Mouse (Mus musculus) intestine, embryonic 14.5 days (tissue): ENCODE measurements around the gene Pi4k2b. TPM values are rescaled to one million over a fixed set of nuclear protein-coding genes. Genes with fewer than 3 reads are reported as not detected.

ENCODE experiments used
- ATAC-seq: fragments of 200-750 bp; cut with Nextera tagmentation; replicated peaks from 2 replicates; pipeline ENCODE4 v1.8.0; 2017; ENCODE audit warnings: low read depth, moderate number of reproducible peaks, moderate TSS enrichment, moderate library complexity; ENCODE audit not compliant: low FRiP score, low TSS enrichment
- DNase-seq: peaks from one replicate; pipeline ENCODE4 v3.0.0-alpha.2; 2018; ENCODE audit warnings: low spot score
- H3K27ac ChIP-seq: fragments of 300-500 bp; sonication (generic); 2 replicates; pipeline ENCODE4 v1.5.1; 2014; ENCODE audit warnings: low read depth, mild to moderate bottlenecking, control low read depth
- H3K27me3 ChIP-seq: fragments of 300-500 bp; sonication (generic); replicated peaks from 2 replicates; pipeline ENCODE4 v1.6.1; 2014; ENCODE audit warnings: low read length, control low read depth; ENCODE audit not compliant: control insufficient read depth, insufficient read depth
- H3K36me3 ChIP-seq: fragments of 300-500 bp; sonication (generic); 2 replicates; pipeline ENCODE4 v1.6.1; 2014; ENCODE audit warnings: low read length, control low read depth; ENCODE audit not compliant: control insufficient read depth, insufficient read depth
- H3K4me1 ChIP-seq: fragments of 300-500 bp; sonication (generic); replicated peaks from 2 replicates; pipeline ENCODE4 v1.6.1; 2014; ENCODE audit warnings: low read length, control low read depth, mixed read lengths; ENCODE audit not compliant: control insufficient read depth, insufficient read depth
- H3K4me2 ChIP-seq: fragments of 300-500 bp; sonication (generic); 2 replicates; pipeline ENCODE4 v1.6.1; 2014; ENCODE audit warnings: low read length
- H3K4me3 ChIP-seq: fragments of 300-500 bp; sonication (generic); 2 replicates; pipeline ENCODE4 v1.5.1; 2014; ENCODE audit warnings: low read depth, low read length, control low read depth, mixed read lengths
- H3K9ac ChIP-seq: fragments of 300-500 bp; sonication (generic); 2 replicates; pipeline ENCODE4 v1.6.1; 2014; ENCODE audit warnings: mild to moderate bottlenecking, low read length
- H3K9me3 ChIP-seq: fragments of 300-500 bp; sonication (generic); 2 replicates; pipeline ENCODE4 v1.6.1; 2016; ENCODE audit warnings: low read length, control low read depth; ENCODE audit not compliant: control insufficient read depth
- WGBS: fragments of 180-500 bp; shearing (Covaris S2); extraction: QIAGEN DNeasy Blood & Tissue Kit; methylation state at CpG from one replicate; pipeline ENCODE4 v1.1.7; 2014; 5-methylcytosine and 5-hydroxymethylcytosine counted together
- polyA plus RNA-seq: library from polyadenylated mRNA; unstranded; fragments of >200 nt; fragmentation: Nextera tagmentation; extraction: Ambion mirVana; gene quantifications from 2 replicates; pipeline ENCODE4 v1.2.1, GENCODE M21; 2014

Gene Pi4k2b
- polyA plus RNA-seq, 1 experiment from 2014 or later, result 21.5 TPM

DNA sequence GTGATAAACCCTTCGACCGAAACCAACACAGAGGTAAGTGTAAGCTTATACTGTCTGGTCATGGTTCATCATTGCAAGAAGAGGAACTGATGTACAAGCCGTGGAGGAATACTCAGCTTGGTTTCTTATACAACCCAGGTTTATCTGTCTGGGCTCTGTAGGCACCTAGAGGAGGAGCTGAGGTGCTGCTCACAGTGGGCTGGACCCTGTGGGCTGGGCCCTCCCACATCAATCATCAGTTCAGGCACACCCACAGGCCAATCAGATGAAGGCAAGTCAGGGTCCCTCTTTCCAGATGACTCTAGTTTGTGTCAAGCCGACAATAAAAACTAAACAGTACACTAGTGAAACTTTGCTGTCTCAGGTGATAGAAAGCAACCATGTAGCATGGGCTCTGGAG, 8.6 kb upstream of the Pi4k2b start:
- no peak for DNase-seq
- Histone ChIP-seq H3K4me3 (no peak overlapping the region), H3K27ac (no peak overlapping the region), H3K4me2 (no peak overlapping the region), H3K4me1 (no peaks in the 10 kb centered on the region), H3K9ac (no peak overlapping the region), H3K27me3 (no peaks in the 10 kb centered on the region), H3K36me3 (no peaks in the 10 kb centered on the region), H3K9me3 (no peaks in the 10 kb centered on the region)
- WGBS, result 68% methylated on average over 4 of the region's 4 CpGs
- no peak for ATAC-seq

DNA sequence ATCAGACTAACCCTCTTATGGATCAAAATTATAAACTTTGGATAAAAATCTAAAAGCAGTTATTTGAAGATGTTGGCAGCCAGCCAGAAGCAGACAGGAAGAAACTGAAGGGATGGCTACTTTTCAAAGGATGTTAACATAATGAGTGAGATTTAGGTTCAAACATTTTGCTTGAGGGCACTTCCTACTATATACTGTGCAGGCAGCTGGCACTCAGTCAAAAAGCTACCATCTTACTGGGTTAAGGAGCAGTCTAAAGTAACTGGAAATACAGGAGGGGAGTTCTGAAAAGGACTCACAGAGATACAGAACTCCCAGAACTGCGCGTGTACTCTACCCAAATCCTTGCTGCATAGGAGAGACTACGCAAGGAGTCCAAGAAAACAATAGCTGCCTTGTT, 5.3 kb upstream of the Pi4k2b start:
- 70% methylated on average over 3 of the region's 3 CpGs for WGBS
- H3K9me3 ChIP-seq, result no peaks in the 10 kb centered on the region
- no peak overlapping the region for H3K4me2 ChIP-seq
- H3K27me3 ChIP-seq, result no peaks in the 10 kb centered on the region
- H3K9ac ChIP-seq, result no peak overlapping the region
- no peaks in the 10 kb centered on the region for H3K36me3 ChIP-seq
- no peaks in the 10 kb centered on the region for H3K4me1 ChIP-seq
- DNase-seq (no peak), ATAC-seq (no peak)
- H3K27ac ChIP-seq, result no peak overlapping the region
- no peak overlapping the region for H3K4me3 ChIP-seq

DNA sequence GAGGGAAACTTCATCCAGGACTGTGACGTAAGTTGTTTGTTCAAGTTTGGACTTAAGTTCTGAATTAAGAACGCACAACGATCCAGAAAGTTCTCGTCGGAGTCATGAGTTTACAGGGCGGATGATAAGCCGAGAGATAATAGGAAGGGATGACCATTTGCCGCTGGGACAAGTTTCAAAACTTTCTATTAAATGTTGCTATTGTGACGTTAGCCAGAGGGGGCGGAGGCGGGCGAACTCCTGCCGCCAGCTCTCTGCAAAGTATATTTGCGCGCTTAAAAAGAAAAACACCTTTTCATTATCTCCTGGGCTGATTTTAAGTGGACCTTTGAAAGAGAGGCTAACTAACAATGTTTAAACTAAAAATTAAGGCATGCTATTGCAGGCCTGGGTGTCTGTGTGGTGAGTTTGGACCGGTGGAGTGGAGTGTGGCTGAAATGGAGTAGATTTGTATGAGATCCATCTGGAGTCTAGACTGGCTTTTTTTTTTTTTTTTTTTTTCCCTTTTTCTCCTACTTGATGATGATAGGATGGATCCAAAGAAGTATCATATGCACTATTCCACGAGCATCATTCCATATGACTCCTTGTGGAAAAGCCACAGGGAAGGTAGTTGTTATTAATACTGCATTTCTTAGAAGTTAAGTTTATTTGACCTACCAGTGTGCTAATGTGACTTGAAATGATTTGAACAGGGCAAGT, 889 bp downstream of the Pi4k2b start:
- H3K4me2 ChIP-seq, result peak overlapping the region; percentile 49
- no peaks in the 10 kb centered on the region for H3K36me3 ChIP-seq
- ATAC-seq (peak; percentile 47; the same call in 1 of the 2 replicates), DNase-seq (peak; percentile 81)
- H3K4me3 ChIP-seq, result peak overlapping the region; percentile 49
- H3K9me3 ChIP-seq, result no peaks in the 10 kb centered on the region
- peak overlapping the region; percentile 74 for H3K9ac ChIP-seq
- 1% methylated on average over 17 of the region's 17 CpGs for WGBS
- peaks cover 8% of the 10 kb centered on the region for H3K4me1 ChIP-seq
- H3K27ac ChIP-seq, result peak overlapping the region; percentile 79; the same call in 1 of the 2 replicates
- H3K27me3 ChIP-seq, result no peaks in the 10 kb centered on the region

DNA sequence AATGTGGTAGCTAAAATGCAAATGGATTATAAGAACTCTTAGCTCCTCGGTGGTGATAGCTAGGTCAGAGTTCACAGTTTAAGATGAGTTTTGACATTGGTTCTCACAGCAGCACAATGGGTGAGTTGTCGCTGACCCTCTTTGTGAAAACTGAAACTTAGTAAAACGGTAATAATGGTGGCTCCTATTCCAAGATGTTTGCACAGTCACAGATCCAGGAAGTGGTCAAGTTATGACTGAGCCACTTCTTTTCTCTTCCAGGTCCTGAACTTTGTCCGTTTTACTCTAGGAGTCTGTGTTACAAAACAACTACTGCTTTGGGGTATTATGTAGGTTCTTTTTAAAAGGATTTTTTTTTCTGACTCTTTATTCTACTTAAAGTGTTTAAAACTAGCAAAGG, 1.9 kb downstream of the Pi4k2b start:
- peaks cover 8% of the 10 kb centered on the region for H3K4me1 ChIP-seq
- H3K9ac ChIP-seq, result no peak overlapping the region
- no peak for DNase-seq
- no peak overlapping the region for H3K27ac ChIP-seq
- no peaks in the 10 kb centered on the region for H3K36me3 ChIP-seq
- H3K27me3 ChIP-seq, result no peaks in the 10 kb centered on the region
- 0 out of 2 replicates have a peak overlapping the region, but pooled peaks have one; percentile 49 for H3K4me3 ChIP-seq
- no peaks in the 10 kb centered on the region for H3K9me3 ChIP-seq
- no peak for ATAC-seq
- 52% methylated on average over 4 of the region's 4 CpGs for WGBS
- peak overlapping the region; percentile 49 for H3K4me2 ChIP-seq

DNA sequence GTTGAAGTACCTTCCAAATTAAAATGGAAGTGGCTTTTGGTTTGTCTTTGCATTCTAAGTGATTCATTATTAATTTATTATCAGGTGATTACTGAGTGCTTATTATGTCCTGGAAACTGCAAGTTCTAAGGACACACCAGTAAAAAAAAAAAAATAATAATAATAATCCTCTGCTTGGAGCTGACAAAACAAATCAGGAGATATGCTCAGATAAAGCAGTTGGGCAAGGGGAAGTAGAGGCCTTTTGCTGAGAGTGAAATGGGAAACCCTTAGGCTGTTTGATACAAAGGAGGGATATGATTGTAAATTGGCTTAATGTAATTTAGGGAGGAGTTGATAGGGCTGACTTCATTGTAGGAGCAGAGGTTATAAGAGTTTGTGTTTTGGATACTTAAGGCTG, 5.5 kb downstream of the Pi4k2b start:
- H3K36me3 ChIP-seq, result no peaks in the 10 kb centered on the region
- no peak overlapping the region for H3K9ac ChIP-seq
- H3K9me3 ChIP-seq, result no peaks in the 10 kb centered on the region
- H3K27ac ChIP-seq, result no peak overlapping the region
- peaks cover 8% of the 10 kb centered on the region for H3K4me1 ChIP-seq
- ATAC-seq (no peak), DNase-seq (no peak)
- H3K4me2 ChIP-seq, result no peak overlapping the region
- no peak overlapping the region for H3K4me3 ChIP-seq
- no peaks in the 10 kb centered on the region for H3K27me3 ChIP-seq

DNA sequence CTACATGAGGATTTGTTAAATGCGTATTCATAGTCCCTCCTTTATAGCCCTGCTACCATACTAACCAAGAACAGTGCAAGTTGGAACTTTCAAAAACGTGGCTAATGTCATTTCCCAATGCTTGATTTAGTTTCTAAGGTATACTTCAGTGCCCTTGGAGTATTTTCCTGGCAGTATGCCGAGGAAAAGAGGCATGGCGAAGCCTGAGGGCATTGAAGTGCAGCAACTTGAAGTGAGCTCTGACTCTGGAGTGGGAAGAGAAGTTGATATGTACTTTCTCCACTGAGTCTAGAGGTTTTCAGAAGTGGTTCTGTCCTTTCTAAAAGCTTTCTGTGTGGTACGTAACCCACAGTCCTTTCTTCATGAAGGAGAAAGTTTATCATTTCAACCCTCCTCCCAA, 7.4 kb downstream of the Pi4k2b start:
- 82% methylated on average over 5 of the region's 5 CpGs for WGBS
- ATAC-seq, result no peak
- Histone ChIP-seq H3K9me3 (no peaks in the 10 kb centered on the region), H3K4me1 (no peaks in the 10 kb centered on the region), H3K9ac (no peak overlapping the region), H3K27ac (no peak overlapping the region), H3K4me3 (no peak overlapping the region), H3K4me2 (no peak overlapping the region), H3K27me3 (no peaks in the 10 kb centered on the region), H3K36me3 (no peaks in the 10 kb centered on the region)
- no peak for DNase-seq

DNA sequence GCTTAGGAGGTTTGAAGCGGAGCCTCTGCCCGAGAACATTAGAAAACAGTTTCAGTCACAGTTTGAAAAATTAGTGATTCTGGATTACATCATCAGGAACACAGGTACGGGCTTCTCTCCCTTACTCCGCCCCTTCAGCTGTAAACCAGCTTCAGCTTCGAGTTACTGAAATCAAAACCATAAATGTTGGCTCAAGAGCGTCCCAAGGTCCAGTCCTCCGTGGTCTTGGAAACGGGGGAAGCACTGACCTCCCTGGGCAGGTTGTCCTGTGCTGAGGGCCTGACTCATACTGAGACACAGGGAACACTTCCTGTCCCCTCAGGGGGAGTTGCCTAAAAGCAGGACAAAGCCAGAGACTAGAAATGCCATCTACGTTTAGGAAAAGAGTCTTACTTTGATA, 11.8 kb downstream of the Pi4k2b start:
- no peak for DNase-seq
- Histone ChIP-seq H3K4me2 (no peak overlapping the region), H3K27me3 (no peaks in the 10 kb centered on the region), H3K9me3 (no peaks in the 10 kb centered on the region), H3K4me3 (no peak overlapping the region), H3K4me1 (no peaks in the 10 kb centered on the region), H3K36me3 (no peaks in the 10 kb centered on the region), H3K27ac (no peak overlapping the region), H3K9ac (no peak overlapping the region)
- ATAC-seq, result no peak
- 76% methylated on average over 9 of the region's 9 CpGs for WGBS

DNA sequence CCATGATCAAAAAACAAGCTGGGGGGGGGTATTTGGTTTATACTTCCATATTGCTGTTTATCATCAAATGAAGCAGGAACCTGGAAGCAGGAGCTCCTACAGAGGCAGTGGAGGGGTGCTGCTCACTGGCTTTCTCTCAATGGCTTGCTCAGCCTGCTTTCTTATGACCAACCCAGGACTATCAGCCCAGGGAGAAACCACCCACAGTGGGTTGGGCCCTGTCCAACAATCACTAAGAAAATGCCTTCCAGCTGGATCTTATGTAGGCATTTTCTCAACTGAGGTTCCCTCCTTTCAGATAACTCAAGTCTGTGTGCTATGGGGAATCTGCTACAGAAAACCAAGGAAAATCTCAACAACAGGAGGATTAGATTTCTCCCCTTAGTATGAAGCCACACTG, 12.8 kb downstream of the Pi4k2b start:
- H3K4me2 ChIP-seq, result no peak overlapping the region
- ATAC-seq (no peak), DNase-seq (no peak)
- H3K27ac ChIP-seq, result no peak overlapping the region
- H3K4me3 ChIP-seq, result no peak overlapping the region
- H3K4me1 ChIP-seq, result no peaks in the 10 kb centered on the region
- no peaks in the 10 kb centered on the region for H3K27me3 ChIP-seq
- no peak overlapping the region for H3K9ac ChIP-seq
- H3K36me3 ChIP-seq, result no peaks in the 10 kb centered on the region
- H3K9me3 ChIP-seq, result no peaks in the 10 kb centered on the region

DNA sequence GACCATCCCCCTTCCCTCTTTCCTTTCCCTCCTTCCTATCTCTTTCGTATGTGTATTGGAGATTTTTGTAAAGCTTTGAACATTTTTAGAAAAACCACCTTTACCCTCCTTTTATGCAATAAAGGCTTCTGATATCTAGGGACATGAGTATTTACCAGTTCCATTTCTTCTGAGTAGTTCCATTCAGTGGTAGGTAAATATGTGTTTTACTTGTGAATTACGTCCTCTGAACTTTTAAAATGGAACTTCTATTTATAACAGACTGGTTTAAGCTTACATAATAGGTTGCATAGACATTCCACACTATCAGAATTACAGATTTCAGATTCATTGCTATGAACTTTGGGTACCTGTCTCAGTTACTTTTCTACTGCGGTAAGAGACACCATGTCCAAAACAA, 14.0 kb downstream of the Pi4k2b start:
- Histone ChIP-seq H3K4me3 (no peak overlapping the region), H3K27me3 (no peaks in the 10 kb centered on the region), H3K4me1 (no peaks in the 10 kb centered on the region), H3K9me3 (no peaks in the 10 kb centered on the region), H3K9ac (no peak overlapping the region), H3K27ac (no peak overlapping the region), H3K4me2 (no peak overlapping the region), H3K36me3 (no peaks in the 10 kb centered on the region)
- DNase-seq (no peak), ATAC-seq (no peak)
- 89% methylated on average over 3 of the region's 3 CpGs for WGBS
